9 mouse cellular contexts compared by ENCODE assay signal in the genomic region with DNA sequence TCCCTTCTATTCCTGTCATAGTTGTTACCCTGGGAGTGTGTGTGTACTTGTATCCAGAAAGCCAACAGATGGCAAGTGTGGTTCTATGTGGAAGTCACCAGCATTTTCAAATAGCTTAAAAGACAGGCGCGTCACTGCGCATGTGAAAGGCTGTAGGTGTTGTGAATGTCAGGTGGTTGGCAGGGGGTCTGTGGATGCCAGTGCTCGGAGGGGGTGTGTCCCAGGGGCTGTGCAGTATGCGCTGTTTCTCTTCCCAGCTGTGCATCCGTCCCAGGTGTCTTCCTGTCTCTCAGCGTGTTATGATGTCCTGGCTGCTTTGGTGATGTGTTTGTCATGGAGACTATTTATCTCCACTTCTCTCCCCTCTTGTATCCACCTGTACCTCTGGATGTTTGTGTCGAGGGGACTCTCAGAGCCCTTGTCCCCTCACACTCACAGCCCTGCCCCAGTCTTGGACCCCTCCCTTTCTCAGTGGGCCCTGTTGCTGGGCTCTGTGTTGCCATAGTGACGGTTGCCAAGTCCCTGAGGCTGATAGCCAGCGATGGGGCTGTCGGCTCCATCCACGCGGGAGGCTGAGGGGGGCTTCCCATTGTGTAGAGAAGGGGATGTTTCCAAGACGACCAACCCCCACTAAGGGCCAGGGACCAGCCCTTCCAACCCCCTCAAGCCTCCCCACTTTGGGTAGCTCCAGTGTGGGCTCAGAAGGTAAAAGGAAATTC. TPM values are rescaled to one million over a fixed set of nuclear protein-coding genes. Genes with fewer than 3 reads are reported as not detected.
DNase-seq lines count a peak whose midpoint lies in the region; ATAC-seq and TF ChIP-seq lines count a peak whose summit lies in the region.
"Had no signal": no experiment of that assay in that cellular context is flagged by ENCODE, and none has a peak within 500 bp of the region (broad histone marks: within the 10 kb centered on the region; RNA-seq: fewer than 3 reads in every experiment).

No protein-coding gene starts in this region.

- no peaks in the 10 kb centered on the region for H3K9me3 ChIP-seq in kidney, embryonic 14.5 days (ENCODE audit: control insufficient read depth, low read length)
- H3K9me3 ChIP-seq in kidney, embryonic 15.5 days (replicated peaks) = no peaks in the 10 kb centered on the region
- no peaks in the 10 kb centered on the region for H3K9me3 ChIP-seq in limb, embryonic 12.5 days
- H3K9me3 ChIP-seq in heart, embryonic 12.5 days (replicated peaks) = 0 out of 2 replicates have a peak, but pooled peaks cover 3% of the 10 kb centered on the region
- no peaks in the 10 kb centered on the region for H3K9me3 ChIP-seq in lung, postnatal 0 days (ENCODE audit: low read length)

- H3K9ac ChIP-seq in kidney, embryonic 14.5 days (ENCODE audit: low read depth, low read length) = 0 out of 2 replicates have a peak overlapping the region, but pooled peaks have one; percentile 18
- H3K9ac ChIP-seq in kidney, embryonic 15.5 days = no peak overlapping the region
- H3K9ac ChIP-seq in limb, embryonic 12.5 days (replicated peaks) = no peak overlapping the region; the same call in 1 of the 2 replicates
- no peak overlapping the region for H3K9ac ChIP-seq in heart, embryonic 12.5 days
- H3K9ac ChIP-seq in lung, postnatal 0 days (replicated peaks; ENCODE audit: low read depth) = no peak overlapping the region

- TF ChIP-seq CTCF in lung, postnatal 0 days (IDR thresholded peaks at IDR 0.05) = no peak

- no peak overlapping the region for H3K27ac ChIP-seq in kidney, embryonic 14.5 days (ENCODE audit: low read depth, low read length)
- H3K27ac ChIP-seq in kidney, embryonic 15.5 days = no peak overlapping the region
- H3K27ac ChIP-seq in limb, embryonic 12.5 days = 0 out of 2 replicates have a peak overlapping the region, but pooled peaks have one; percentile 35
- no peak overlapping the region for H3K27ac ChIP-seq in heart, embryonic 12.5 days (ENCODE audit: poor library complexity, severe bottlenecking)
- H3K27ac ChIP-seq in lung, postnatal 0 days (ENCODE audit: low read length) = no peak overlapping the region

- no peak for TF ChIP-seq EP300 in lung, postnatal 0 days (IDR thresholded peaks at IDR 0.05)

- 0 out of 2 replicates have a peak, but pooled peaks cover 2% of the 10 kb centered on the region for H3K4me1 ChIP-seq in kidney, embryonic 14.5 days (ENCODE audit: control insufficient read depth, insufficient read depth, low read length)
- H3K4me1 ChIP-seq in kidney, embryonic 15.5 days = peaks cover 37% of the 10 kb centered on the region
- H3K4me1 ChIP-seq in limb, embryonic 12.5 days (replicated peaks) = peaks cover 48% of the 10 kb centered on the region
- H3K4me1 ChIP-seq in heart, embryonic 12.5 days (replicated peaks) = peaks cover 32% of the 10 kb centered on the region
- no peaks in the 10 kb centered on the region for H3K4me1 ChIP-seq in lung, postnatal 0 days (ENCODE audit: insufficient read depth, low read depth, low read length)

- H3K4me3 ChIP-seq in kidney, embryonic 14.5 days (ENCODE audit: low read length) = no peak overlapping the region
- no peak overlapping the region for H3K4me3 ChIP-seq in kidney, embryonic 15.5 days (replicated peaks)
- no peak overlapping the region for H3K4me3 ChIP-seq in limb, embryonic 12.5 days (replicated peaks)
- no peak overlapping the region for H3K4me3 ChIP-seq in heart, embryonic 12.5 days
- H3K4me3 ChIP-seq in lung, postnatal 0 days (ENCODE audit: low read depth, low read length) = no peak overlapping the region

- H3K27me3 ChIP-seq in kidney, embryonic 14.5 days (ENCODE audit: control insufficient read depth, insufficient read depth, low read length) = peaks cover 5% of the 10 kb centered on the region; the same call in 1 of the 2 replicates
- peaks cover 19% of the 10 kb centered on the region for H3K27me3 ChIP-seq in kidney, embryonic 15.5 days
- peaks cover 11% of the 10 kb centered on the region for H3K27me3 ChIP-seq in limb, embryonic 12.5 days
- peaks cover 44% of the 10 kb centered on the region for H3K27me3 ChIP-seq in heart, embryonic 12.5 days (replicated peaks)
- H3K27me3 ChIP-seq in lung, postnatal 0 days (replicated peaks; ENCODE audit: insufficient read depth, low read length) = no peaks in the 10 kb centered on the region

- H3K4me2 ChIP-seq in kidney, embryonic 14.5 days (replicated peaks; ENCODE audit: low read depth, low read length) = no peak overlapping the region
- no peak overlapping the region for H3K4me2 ChIP-seq in kidney, embryonic 15.5 days
- H3K4me2 ChIP-seq in limb, embryonic 12.5 days = peak overlapping the region; percentile 18; the same call in 1 of the 2 replicates
- H3K4me2 ChIP-seq in heart, embryonic 12.5 days = no peak overlapping the region
- H3K4me2 ChIP-seq in lung, postnatal 0 days (replicated peaks; ENCODE audit: low read depth, low read length) = no peak overlapping the region

- 31% methylated on average over 14 of the region's 14 CpGs for WGBS in kidney, embryonic 14.5 days
- WGBS in kidney, embryonic 15.5 days = 26% methylated on average over 14 of the region's 14 CpGs
- 22% methylated on average over 14 of the region's 14 CpGs for WGBS in limb, embryonic 12.5 days
- WGBS in heart, embryonic 12.5 days = 29% methylated on average over 14 of the region's 14 CpGs
- WGBS in lung, postnatal 0 days = 24% methylated on average over 14 of the region's 14 CpGs

- no peaks in the 10 kb centered on the region; the same call in 1 of the 2 replicates for H3K36me3 ChIP-seq in kidney, embryonic 14.5 days (ENCODE audit: control insufficient read depth, insufficient read depth, low read length)
- no peaks in the 10 kb centered on the region for H3K36me3 ChIP-seq in kidney, embryonic 15.5 days
- peaks cover 30% of the 10 kb centered on the region for H3K36me3 ChIP-seq in limb, embryonic 12.5 days
- peaks cover 31% of the 10 kb centered on the region for H3K36me3 ChIP-seq in heart, embryonic 12.5 days
- no peaks in the 10 kb centered on the region for H3K36me3 ChIP-seq in lung, postnatal 0 days (ENCODE audit: insufficient read depth, low read length)

- ATAC-seq in kidney, embryonic 14.5 days (ENCODE audit: low FRiP score, low TSS enrichment) = no peak
- no peak for ATAC-seq in kidney, embryonic 15.5 days (replicated peaks; ENCODE audit: low FRiP score)
- ATAC-seq in limb, embryonic 12.5 days (ENCODE audit: insufficient number of reproducible peaks, insufficient read depth, low FRiP score, low TSS enrichment, low read depth) = no peak
- no peak for ATAC-seq in heart, embryonic 12.5 days (ENCODE audit: insufficient number of reproducible peaks, low FRiP score)
- ATAC-seq in lung, postnatal 0 days = no peak

- DNase-seq in frontal cortex, postnatal 10 days (ENCODE audit: low spot score in 2 of 2) = peak; percentile 67 to 70
- peak; percentile 57 for DNase-seq in thymus, postnatal 0 days (ENCODE audit: low spot score)
- no peak for DNase-seq in lung, postnatal 0 days (ENCODE audit: low spot score)
- no peak for DNase-seq in gastrocnemius, postnatal 10 days

RNA-seq across cellular contexts. Expression of gene Dnah2, which starts 3.9 kb away (rescaled TPM):
- 0.87 and 1.5 TPM in 2 replicates for polyA plus RNA-seq in kidney, embryonic 14.5 days (2014; fragmentation: Nextera tagmentation; extraction: Ambion mirVana)
- polyA plus RNA-seq in kidney, embryonic 15.5 days (2015; fragmentation: Nextera tagmentation; extraction: Ambion mirVana) = 0.73 and 0.87 TPM in 2 replicates
- 1.9 and 3.3 TPM in 2 replicates for polyA plus RNA-seq in limb, embryonic 12.5 days (2016; fragmentation: Nextera tagmentation; extraction: Ambion mirVana)
- polyA plus RNA-seq in thymus, postnatal 0 days (2015; fragmentation: Nextera tagmentation; extraction: Ambion mirVana) = 0.12 and 0.20 TPM in 2 replicates
- 0.15 and 0.59 TPM in 2 replicates for polyA plus RNA-seq in heart, embryonic 12.5 days (2016; fragmentation: Nextera tagmentation; extraction: Ambion mirVana)
- 1.3 and 2.2 TPM in 2 replicates for polyA plus RNA-seq in lung, postnatal 0 days (2015; fragmentation: Nextera tagmentation; extraction: Ambion mirVana)
- 1 to 10 TPM in 1 of 2 experiments, under 1 TPM in 1; 0.07 to 1.1 TPM for total RNA-seq in gastrocnemius, postnatal 10 days (2021)
- total RNA-seq: common myeloid progenitor, adult 5-6 weeks had no signal

RNA-seq across cellular contexts. Expression of gene Efnb3, which starts 7.2 kb away (rescaled TPM):
- polyA plus RNA-seq in kidney, embryonic 14.5 days (2014; fragmentation: Nextera tagmentation; extraction: Ambion mirVana) = 3.9 and 9.0 TPM in 2 replicates
- polyA plus RNA-seq in kidney, embryonic 15.5 days (2015; fragmentation: Nextera tagmentation; extraction: Ambion mirVana) = 11.9 and 14.3 TPM in 2 replicates
- polyA plus RNA-seq in limb, embryonic 12.5 days (2016; fragmentation: Nextera tagmentation; extraction: Ambion mirVana) = 53.3 and 54.3 TPM in 2 replicates
- 0.61 and 0.77 TPM in 2 replicates for polyA plus RNA-seq in thymus, postnatal 0 days (2015; fragmentation: Nextera tagmentation; extraction: Ambion mirVana)
- polyA plus RNA-seq in heart, embryonic 12.5 days (2016; fragmentation: Nextera tagmentation; extraction: Ambion mirVana) = 87.4 and 90.0 TPM in 2 replicates
- 0.80 and 1.0 TPM in 2 replicates for polyA plus RNA-seq in lung, postnatal 0 days (2015; fragmentation: Nextera tagmentation; extraction: Ambion mirVana)
- 1 to 10 TPM; 1.6 to 2.3 TPM for total RNA-seq in gastrocnemius, postnatal 10 days (2021)

RNA-seq across cellular contexts. Expression of gene Wrap53, which starts 27.3 kb away (rescaled TPM):
- 26.9 and 31.9 TPM in 2 replicates for polyA plus RNA-seq in kidney, embryonic 14.5 days (2014; fragmentation: Nextera tagmentation; extraction: Ambion mirVana)
- polyA plus RNA-seq in kidney, embryonic 15.5 days (2015; fragmentation: Nextera tagmentation; extraction: Ambion mirVana) = 26.6 and 27.9 TPM in 2 replicates
- 35.8 and 39.0 TPM in 2 replicates for polyA plus RNA-seq in limb, embryonic 12.5 days (2016; fragmentation: Nextera tagmentation; extraction: Ambion mirVana)
- 27.0 and 30.6 TPM in 2 replicates for polyA plus RNA-seq in thymus, postnatal 0 days (2015; fragmentation: Nextera tagmentation; extraction: Ambion mirVana)
- polyA plus RNA-seq in heart, embryonic 12.5 days (2016; fragmentation: Nextera tagmentation; extraction: Ambion mirVana) = 18.7 and 19.5 TPM in 2 replicates
- 13.8 and 14.3 TPM in 2 replicates for polyA plus RNA-seq in lung, postnatal 0 days (2015; fragmentation: Nextera tagmentation; extraction: Ambion mirVana)
- 1 to 10 TPM; 4.3 to 5.5 TPM for total RNA-seq in gastrocnemius, postnatal 10 days (2021)

RNA-seq across cellular contexts. Expression of gene Trp53, which starts 27.4 kb away (rescaled TPM):
- polyA plus RNA-seq in kidney, embryonic 14.5 days (2014; fragmentation: Nextera tagmentation; extraction: Ambion mirVana) = 214 and 219 TPM in 2 replicates
- 175 and 195 TPM in 2 replicates for polyA plus RNA-seq in kidney, embryonic 15.5 days (2015; fragmentation: Nextera tagmentation; extraction: Ambion mirVana)
- 175 and 180 TPM in 2 replicates for polyA plus RNA-seq in limb, embryonic 12.5 days (2016; fragmentation: Nextera tagmentation; extraction: Ambion mirVana)
- 138 and 165 TPM in 2 replicates for polyA plus RNA-seq in thymus, postnatal 0 days (2015; fragmentation: Nextera tagmentation; extraction: Ambion mirVana)
- polyA plus RNA-seq in heart, embryonic 12.5 days (2016; fragmentation: Nextera tagmentation; extraction: Ambion mirVana) = 76.0 and 79.1 TPM in 2 replicates
- 39.8 and 50.6 TPM in 2 replicates for polyA plus RNA-seq in lung, postnatal 0 days (2015; fragmentation: Nextera tagmentation; extraction: Ambion mirVana)
- total RNA-seq in gastrocnemius, postnatal 10 days (2021) = 10 to 100 TPM; 30.9 to 41.2 TPM

RNA-seq across cellular contexts. Expression of gene Atp1b2, which starts 53.0 kb away (rescaled TPM):
- polyA plus RNA-seq in kidney, embryonic 14.5 days (2014; fragmentation: Nextera tagmentation; extraction: Ambion mirVana) = 7.6 and 11.4 TPM in 2 replicates
- polyA plus RNA-seq in kidney, embryonic 15.5 days (2015; fragmentation: Nextera tagmentation; extraction: Ambion mirVana) = 11.2 and 13.5 TPM in 2 replicates
- 3.0 and 4.8 TPM in 2 replicates for polyA plus RNA-seq in limb, embryonic 12.5 days (2016; fragmentation: Nextera tagmentation; extraction: Ambion mirVana)
- polyA plus RNA-seq in thymus, postnatal 0 days (2015; fragmentation: Nextera tagmentation; extraction: Ambion mirVana) = 1.7 and 1.8 TPM in 2 replicates
- polyA plus RNA-seq in heart, embryonic 12.5 days (2016; fragmentation: Nextera tagmentation; extraction: Ambion mirVana) = 30.9 and 31.1 TPM in 2 replicates
- polyA plus RNA-seq in lung, postnatal 0 days (2015; fragmentation: Nextera tagmentation; extraction: Ambion mirVana) = 7.5 and 8.1 TPM in 2 replicates
- 100 to 1,000 TPM; 351 to 394 TPM for total RNA-seq in gastrocnemius, postnatal 10 days (2021)

Comparison
In these comparisons a context has a peak if more than half of its experiments do, and no peak if none do; other contexts are left out.
1. DNase-seq: peak in frontal cortex, postnatal 10 days (2 of 2) and thymus, postnatal 0 days (single experiment); none in lung, postnatal 0 days (single experiment) and gastrocnemius, postnatal 10 days (single experiment).